In the genomic region with DNA sequence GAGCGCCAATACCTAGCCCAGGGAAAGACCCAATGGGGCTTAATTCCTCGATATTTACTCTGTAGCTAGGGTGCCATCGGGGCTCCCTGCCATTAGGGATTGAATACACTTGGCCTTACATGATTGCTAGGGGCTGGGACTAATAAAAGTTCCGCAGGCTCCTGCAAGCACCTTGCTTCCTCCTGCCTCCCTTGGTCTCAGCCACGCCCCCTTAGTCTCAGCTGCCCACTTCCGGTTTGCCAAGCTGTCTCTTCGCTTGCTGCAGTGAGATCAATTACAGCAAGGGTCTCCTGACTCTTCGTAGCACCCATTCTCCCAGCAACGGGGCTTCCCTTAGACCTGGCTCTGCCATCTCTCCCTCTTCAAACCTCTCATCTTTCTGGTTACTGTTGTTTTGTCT, we compare ENCODE assay signal across 12 mouse cellular contexts. TPM values are rescaled to one million over a fixed set of nuclear protein-coding genes. Genes with fewer than 3 reads are reported as not detected.
DNase-seq lines count a peak whose midpoint lies in the region; ATAC-seq and TF ChIP-seq lines count a peak whose summit lies in the region.
"Had no signal": no experiment of that assay in that cellular context is flagged by ENCODE, and none has a peak within 500 bp of the region (broad histone marks: within the 10 kb centered on the region; RNA-seq: fewer than 3 reads in every experiment).

No protein-coding gene starts in this region.

- intact Hi-C loops in heart, postnatal 14 days (cut with DNase I) = no loop called here
- intact Hi-C loops in left cerebral cortex, postnatal 25 days (cut with DNase I) = no loop called here

- no peaks in the 10 kb centered on the region for H3K36me3 ChIP-seq in heart, postnatal 0 days (replicated peaks; ENCODE audit: control insufficient read depth, insufficient read depth, low read length)
- H3K36me3 ChIP-seq in limb, embryonic 10.5 days = no peaks in the 10 kb centered on the region
- H3K36me3 ChIP-seq: forebrain, embryonic 15.5 days; neural tube, embryonic 12.5 days had no signal

- TF ChIP-seq CTCF in heart, postnatal 0 days (IDR thresholded peaks at IDR 0.05; ENCODE audit: low read depth) = no peak

- no peak for DNase-seq in heart, postnatal 0 days (ENCODE audit: low spot score)
- no peak for DNase-seq in heart, postnatal 14 days
- no peak for DNase-seq in limb, embryonic 10.5 days (ENCODE audit: low spot score)
- DNase-seq in cerebellum, adult 8-10 months = no peak
- DNase-seq in left cerebral cortex, postnatal 25 days (ENCODE audit: low spot score in 2 of 2) = no peak
- DNase-seq: kidney, adult 2 months; right cerebral cortex, postnatal 4 days had no signal

- H3K4me1 ChIP-seq in heart, postnatal 0 days (ENCODE audit: control insufficient read depth, insufficient read depth) = peaks cover 19% of the 10 kb centered on the region
- peaks cover 41% of the 10 kb centered on the region for H3K4me1 ChIP-seq in limb, embryonic 10.5 days

- 0 out of 2 replicates have a peak, but pooled peaks cover 5% of the 10 kb centered on the region for H3K9me3 ChIP-seq in heart, postnatal 0 days (replicated peaks; ENCODE audit: control insufficient read depth, low read length)
- H3K9me3 ChIP-seq in limb, embryonic 10.5 days (replicated peaks) = no peaks in the 10 kb centered on the region
- H3K9me3 ChIP-seq: forebrain, embryonic 15.5 days; neural tube, embryonic 12.5 days had no signal

- no peak overlapping the region for H3K9ac ChIP-seq in heart, postnatal 0 days (replicated peaks; ENCODE audit: low read depth, low read length)
- H3K9ac ChIP-seq: forebrain, embryonic 15.5 days; neural tube, embryonic 12.5 days had no signal

- WGBS in heart, postnatal 0 days = 69% methylated on average over 9 of the region's 9 CpGs
- 57% methylated on average over 9 of the region's 9 CpGs for WGBS in limb, embryonic 10.5 days

- ATAC-seq in heart, postnatal 0 days (ENCODE audit: insufficient read depth, low read depth) = no peak
- ATAC-seq in CD4-positive, CD25-positive, alpha-beta regulatory T cell, adult 4 months = peak; percentile 40
- peak; percentile 62; the same call in 1 of the 2 replicates for ATAC-seq in neutrophil, adult 5-6 weeks (ENCODE audit: extremely low read depth, insufficient number of reproducible peaks, low FRiP score, poor library complexity, severe bottlenecking)
- ATAC-seq in megakaryocyte-erythroid progenitor cell, adult 5-6 weeks (replicated peaks; ENCODE audit: low FRiP score, low TSS enrichment, poor library complexity, severe bottlenecking) = no peak
- ATAC-seq: forebrain, embryonic 15.5 days had no signal

- peak overlapping the region; percentile 46; the same call in 1 of the 2 replicates for H3K27ac ChIP-seq in heart, postnatal 0 days (ENCODE audit: low read depth)
- peak overlapping the region; percentile 20; the same call in 1 of the 2 replicates for H3K27ac ChIP-seq in limb, embryonic 10.5 days
- H3K27ac ChIP-seq: forebrain, embryonic 15.5 days; neural tube, embryonic 12.5 days had no signal

- no peak for TF ChIP-seq EP300 in heart, postnatal 0 days (IDR thresholded peaks at IDR 0.05; ENCODE audit: low read depth)

- H3K4me3 ChIP-seq in heart, postnatal 0 days (ENCODE audit: low read depth, low read length) = no peak overlapping the region
- H3K4me3 ChIP-seq in limb, embryonic 10.5 days = no peak overlapping the region
- H3K4me3 ChIP-seq: forebrain, embryonic 15.5 days; neural tube, embryonic 12.5 days had no signal

- H3K4me2 ChIP-seq in heart, postnatal 0 days (ENCODE audit: low read depth, low read length) = no peak overlapping the region
- H3K4me2 ChIP-seq: forebrain, embryonic 15.5 days; neural tube, embryonic 12.5 days had no signal

- no peaks in the 10 kb centered on the region for H3K27me3 ChIP-seq in heart, postnatal 0 days (ENCODE audit: control insufficient read depth, insufficient read depth, low read length)
- H3K27me3 ChIP-seq in limb, embryonic 10.5 days (ENCODE audit: low read depth, poor library complexity, severe bottlenecking) = no peaks in the 10 kb centered on the region
- H3K27me3 ChIP-seq: forebrain, embryonic 15.5 days; neural tube, embryonic 12.5 days had no signal

RNA-seq across cellular contexts. Expression of a gene that starts 54.2 kb away (rescaled TPM):
- total RNA-seq in heart, postnatal 0 days (2014; rRNA removed; ENCODE audit: low replicate concordance) = 195 TPM in 2 replicates
- polyA plus RNA-seq in heart, postnatal 0 days (2015; fragmentation: Nextera tagmentation; extraction: Ambion mirVana) = 282 and 284 TPM in 2 replicates
- total RNA-seq in heart, postnatal 14 days (2021) = 100 to 1,000 TPM; 166 to 175 TPM
- polyA plus RNA-seq in CD4-positive, CD25-positive, alpha-beta regulatory T cell, adult 4 months (2017; shearing (Covaris generic)) = under 1 TPM in 1 of 2 experiments, not detected in 1; 0.46 TPM
- 25.2 and 27.8 TPM in 2 replicates for polyA plus RNA-seq in limb, embryonic 10.5 days (2016; fragmentation: Nextera tagmentation; extraction: Ambion mirVana)
- total RNA-seq in neutrophil, adult 5-6 weeks (2017) = 0.74 and 2.3 TPM in 2 replicates
- 1.9 and 7.8 TPM in 2 replicates for total RNA-seq in megakaryocyte-erythroid progenitor cell, adult 5-6 weeks (2014; fragmentation: Nextera tagmentation)
- total RNA-seq in megakaryocyte-erythroid progenitor cell, adult 5-6 weeks (2017) = 2.4 and 9.6 TPM in 2 replicates
- total RNA-seq in left cerebral cortex, postnatal 25 days (2021) = 10 to 100 TPM; 41.8 to 47.4 TPM

Comparison
In these comparisons a context has a peak if more than half of its experiments do, and no peak if none do; other contexts are left out.
1. ATAC-seq: peak in CD4-positive, CD25-positive, alpha-beta regulatory T cell, adult 4 months (single experiment) and neutrophil, adult 5-6 weeks (single experiment); none in heart, postnatal 0 days (single experiment) and megakaryocyte-erythroid progenitor cell, adult 5-6 weeks (single experiment).
2. RNA of a gene that starts 54.2 kb away (total RNA-seq): 195 TPM in heart, postnatal 0 days, 166 to 175 TPM in heart, postnatal 14 days and 41.8 to 47.4 TPM in left cerebral cortex, postnatal 25 days; 1.9 to 9.6 TPM in megakaryocyte-erythroid progenitor cell, adult 5-6 weeks and 0.74 to 2.3 TPM in neutrophil, adult 5-6 weeks; every median in the first group is over 4 times any median in the second.